Mouse (Mus musculus) brown adipose tissue, adult 24 weeks (tissue): Measurements from ENCODE around the gene Mtx2. TPM values are rescaled to one million over a fixed set of nuclear protein-coding genes. Genes with fewer than 3 reads are reported as not detected.

ENCODE experiments used
- H3K27ac ChIP-seq: fragments of 200-500 bp; replicated peaks from 2 replicates; pipeline ENCODE4 v1.5.1; 2012; ENCODE audit warnings: low read depth, mild to moderate bottlenecking, low read length
- H3K4me1 ChIP-seq: fragments of 200-500 bp; 2 replicates; pipeline ENCODE4 v1.6.1; 2012; ENCODE audit warnings: low read length, mixed read lengths; ENCODE audit not compliant: control insufficient read depth, insufficient read depth, insufficient read length
- H3K4me3 ChIP-seq: fragments of 200-500 bp; 2 replicates; pipeline ENCODE4 v1.5.1; 2012; ENCODE audit warnings: low read depth, mild to moderate bottlenecking, low read length, moderate library complexity; ENCODE audit not compliant: insufficient read depth
- polyA plus RNA-seq: library from polyadenylated mRNA; stranded (reverse); fragments of >200 nt; gene quantifications from 2 replicates; pipeline ENCODE4 v1.2.4, GENCODE M21; 2012; ENCODE audit not compliant: missing spikeins, insufficient read depth, insufficient read length

The Mtx2 gene
- 163 and 243 TPM in 2 replicates for polyA plus RNA-seq

DNA sequence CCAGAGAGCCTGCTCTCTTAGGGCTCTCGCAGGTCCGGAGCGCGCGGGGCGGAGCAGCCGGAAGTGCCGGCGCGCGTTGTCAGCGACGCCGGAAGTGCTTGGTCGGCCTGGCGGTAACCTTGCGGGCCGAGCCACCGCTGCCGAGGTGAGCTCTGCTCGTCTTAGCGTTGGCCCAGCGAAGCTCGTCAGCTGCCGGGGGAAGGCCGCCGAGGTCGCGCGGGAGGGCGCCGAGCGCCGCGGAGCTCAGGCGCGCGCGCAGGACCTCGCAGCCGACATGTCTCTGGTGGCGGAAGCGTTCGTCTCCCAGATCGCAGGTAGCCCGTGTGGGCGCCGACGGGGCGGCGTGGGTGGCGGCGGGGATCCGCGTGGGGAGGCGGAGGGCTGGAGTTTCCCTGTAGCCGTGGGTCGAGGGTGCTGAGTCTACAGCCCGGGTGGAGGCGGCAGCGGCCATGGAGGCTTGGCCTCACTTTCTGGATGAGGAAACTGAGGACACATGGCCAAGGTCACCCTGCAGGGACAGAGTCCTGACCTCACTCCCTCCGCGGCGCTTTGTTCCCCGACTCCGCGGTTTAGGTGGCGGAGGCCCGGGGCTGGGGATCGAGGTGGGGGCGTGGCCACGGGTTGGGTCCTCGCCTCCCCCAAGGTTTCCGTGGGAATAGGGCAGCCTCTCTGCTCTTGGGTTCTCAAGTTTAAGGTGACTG is at the start of gene Mtx2:
Gene Mtx2, plus strand, starts transcription at position 74 of the 701 bp plus-strand sequence.
- peaks cover 2% of the 10 kb centered on the region; the same call in 1 of the 2 replicates for H3K4me1 ChIP-seq
- peak within 1 kb of the TSS; percentile 86 for H3K27ac ChIP-seq
- peak within 1 kb of the TSS; percentile 85 for H3K4me3 ChIP-seq

GRCm38 (mm10) chr2:74777536-74778275 is 47.9 kb upstream of the Mtx2 start:
- Histone ChIP-seq H3K4me1 (no peaks in the 10 kb centered on the region), H3K4me3 (no peak overlapping the region), H3K27ac (no peak overlapping the region)

- H3K4me1 ChIP-seq: peaks cover 2% of the 10 kb centered on the region
- H3K4me3 ChIP-seq: no peak overlapping the region
Measured at GRCm38 (mm10) chr2:74781386-74781785, 44.2 kb upstream of the Mtx2 start.

DNA sequence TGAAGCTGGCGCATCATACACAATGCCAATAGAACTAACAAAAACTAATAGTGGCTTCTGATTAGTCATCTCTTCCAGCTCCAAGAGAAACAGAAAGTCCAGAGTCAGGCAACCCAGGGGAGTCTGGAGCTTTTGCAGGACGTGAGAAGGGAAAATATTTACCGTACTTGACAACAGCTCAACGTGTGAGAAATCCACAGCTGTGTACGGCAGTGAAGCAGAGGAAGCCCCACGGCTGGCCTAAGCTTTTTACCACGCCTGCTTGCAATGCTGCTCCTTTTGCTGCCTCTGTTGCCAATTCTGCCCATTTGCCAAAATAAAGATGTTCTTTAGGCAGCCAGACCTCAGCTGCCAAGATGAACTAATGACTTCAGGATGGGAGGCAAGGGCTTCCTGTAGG is 30.1 kb upstream of the Mtx2 start:
- Histone ChIP-seq H3K4me1 (no peaks in the 10 kb centered on the region), H3K27ac (no peak overlapping the region), H3K4me3 (no peak overlapping the region)

More at GRCm38 (mm10) chr2:74781386-74781785, 44.2 kb upstream of the Mtx2 start:
- no peak overlapping the region for H3K27ac ChIP-seq

DNA sequence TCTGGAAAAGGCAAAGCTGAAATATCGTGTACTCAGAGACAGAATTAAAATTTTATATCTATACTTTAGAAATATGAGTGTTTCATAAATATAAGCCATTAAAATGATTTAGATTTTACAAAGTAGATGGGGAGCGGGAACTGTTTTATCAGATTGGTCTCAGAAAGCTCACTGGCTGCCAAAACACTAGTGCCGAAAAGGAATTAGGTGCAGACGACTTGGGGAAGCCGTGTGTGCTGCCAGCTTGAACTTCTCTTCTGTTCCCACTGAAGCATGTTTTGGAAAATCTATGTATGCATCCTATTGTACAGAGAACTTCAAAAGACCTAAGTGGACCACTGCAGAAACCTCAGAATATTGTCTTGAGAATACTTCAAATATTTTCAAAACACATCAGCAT is 17.2 kb upstream of the Mtx2 start:
- Histone ChIP-seq H3K4me1 (no peaks in the 10 kb centered on the region), H3K4me3 (no peak overlapping the region), H3K27ac (no peak overlapping the region)

- H3K27ac ChIP-seq: no peak overlapping the region
- no peaks in the 10 kb centered on the region for H3K4me1 ChIP-seq
- H3K4me3 ChIP-seq: no peak overlapping the region
Measured at GRCm38 (mm10) chr2:74822654-74823053, 2.9 kb upstream of the Mtx2 start.

GRCm38 (mm10) chr2:74825371-74825729 is 253 bp upstream of the Mtx2 start:
- peak overlapping the region; percentile 85 for H3K4me3 ChIP-seq
- peak overlapping the region; percentile 76 for H3K27ac ChIP-seq
- H3K4me1 ChIP-seq: no peaks in the 10 kb centered on the region

- Histone ChIP-seq H3K27ac (no peak overlapping the region), H3K4me1 (no peaks in the 10 kb centered on the region), H3K4me3 (no peak overlapping the region)
Measured at GRCm38 (mm10) chr2:74846992-74847391, 21.4 kb downstream of the Mtx2 start.

GRCm38 (mm10) chr2:74847516-74847915 is 21.9 kb downstream of the Mtx2 start:
- Histone ChIP-seq H3K27ac (no peak overlapping the region), H3K4me1 (no peaks in the 10 kb centered on the region), H3K4me3 (no peak overlapping the region)

DNA sequence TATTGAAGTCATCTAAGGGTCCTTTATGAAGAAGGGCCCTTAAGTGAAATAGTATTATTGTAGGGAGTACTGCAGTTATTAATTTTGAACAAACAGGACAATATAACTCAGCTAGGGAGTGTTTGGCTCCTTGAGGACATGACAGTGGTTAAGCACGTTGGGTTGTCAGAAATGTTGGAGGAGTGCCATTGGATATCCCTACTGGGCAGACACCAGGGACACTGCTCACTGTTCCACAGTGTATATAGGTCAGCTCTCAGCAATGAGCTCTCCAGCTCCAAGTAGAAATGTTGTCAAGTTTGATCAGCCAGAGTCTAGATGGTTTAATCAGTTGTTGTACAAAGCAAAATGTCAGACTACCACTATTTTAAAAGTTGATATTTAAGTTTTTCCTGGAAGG is 24.4 kb downstream of the Mtx2 start:
- no peak overlapping the region for H3K27ac ChIP-seq
- no peak overlapping the region for H3K4me3 ChIP-seq
- no peaks in the 10 kb centered on the region for H3K4me1 ChIP-seq

- no peaks in the 10 kb centered on the region for H3K4me1 ChIP-seq
- H3K27ac ChIP-seq: no peak overlapping the region
- no peak overlapping the region for H3K4me3 ChIP-seq
Measured at GRCm38 (mm10) chr2:74862070-74862476, 36.5 kb downstream of the Mtx2 start.

GRCm38 (mm10) chr2:74865414-74865813 is 39.8 kb downstream of the Mtx2 start:
- H3K27ac ChIP-seq: no peak overlapping the region
- no peaks in the 10 kb centered on the region for H3K4me1 ChIP-seq
- no peak overlapping the region for H3K4me3 ChIP-seq

DNA sequence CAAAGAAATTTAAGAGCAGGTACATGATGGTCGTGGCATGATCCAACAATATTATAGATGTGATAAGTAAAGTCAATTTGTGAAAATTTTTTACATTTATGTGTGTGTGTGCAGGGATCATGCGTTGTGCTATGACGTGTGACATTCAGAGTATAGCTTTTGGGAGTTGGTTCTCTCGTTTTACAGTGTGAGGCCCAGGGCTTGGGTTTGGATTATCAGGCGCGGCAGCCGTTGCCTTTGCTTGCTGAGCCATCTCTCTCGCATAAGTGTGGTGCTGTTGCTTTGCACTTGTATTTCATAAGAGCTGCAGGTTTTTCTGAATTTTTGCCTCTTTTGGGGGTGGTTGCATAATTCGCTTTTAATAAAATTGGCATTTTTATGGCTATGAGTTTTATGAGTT is 48.4 kb downstream of the Mtx2 start:
- no peaks in the 10 kb centered on the region for H3K4me1 ChIP-seq
- H3K4me3 ChIP-seq: no peak overlapping the region
- H3K27ac ChIP-seq: no peak overlapping the region

DNA sequence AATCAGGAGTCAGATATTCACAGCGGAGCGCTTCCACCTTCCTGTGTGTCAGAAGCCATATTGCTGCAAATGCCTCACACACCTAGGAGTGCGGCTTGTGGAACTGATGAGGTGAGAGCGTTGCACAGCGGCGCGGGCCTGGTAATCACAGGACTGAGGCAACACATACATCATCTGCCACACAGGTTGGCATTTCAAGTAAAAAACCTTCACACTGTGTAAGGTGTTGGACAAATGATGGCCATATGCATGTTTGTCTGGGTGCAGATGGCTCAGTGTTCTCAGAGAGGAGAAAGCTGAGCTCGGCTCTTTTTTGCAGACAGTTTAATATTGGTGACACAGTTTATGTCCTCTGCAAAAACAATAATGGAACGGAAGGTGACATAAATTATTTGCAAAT is 58.8 kb downstream of the Mtx2 start:
- Histone ChIP-seq H3K27ac (no peak overlapping the region), H3K4me1 (no peaks in the 10 kb centered on the region), H3K4me3 (no peak overlapping the region)

- Histone ChIP-seq H3K27ac (no peak overlapping the region), H3K4me3 (no peak overlapping the region), H3K4me1 (no peaks in the 10 kb centered on the region)
Measured at GRCm38 (mm10) chr2:74891868-74892267, 66.3 kb downstream of the Mtx2 start.
